ENCODE assay signal across 8 mouse cellular contexts in genomic region chr3:98895071-98895601, GRCm38 (mm10). TPM values are rescaled to one million over a fixed set of nuclear protein-coding genes. Genes with fewer than 3 reads are reported as not detected.
DNase-seq lines count a peak whose midpoint lies in the region; ATAC-seq and TF ChIP-seq lines count a peak whose summit lies in the region.

No protein-coding gene starts in this region.

- H3K27me3 ChIP-seq in heart, embryonic 10.5 days (ENCODE audit: insufficient read depth, poor library complexity, severe bottlenecking), result no peaks in the 10 kb centered on the region
- no peaks in the 10 kb centered on the region for H3K27me3 ChIP-seq in embryonic facial prominence, embryonic 10.5 days (replicated peaks; ENCODE audit: low read depth, poor library complexity, severe bottlenecking)
- no peaks in the 10 kb centered on the region for H3K27me3 ChIP-seq in hindbrain, postnatal 0 days (ENCODE audit: insufficient read depth, low read length)
- no peaks in the 10 kb centered on the region for H3K27me3 ChIP-seq in liver, embryonic 14.5 days (ENCODE audit: control insufficient read depth, insufficient read depth, low read length)

- H3K4me2 ChIP-seq in hindbrain, postnatal 0 days (ENCODE audit: low read depth, low read length), result 0 out of 2 replicates have a peak overlapping the region, but pooled peaks have one; percentile 30
- peak overlapping the region; percentile 28 for H3K4me2 ChIP-seq in liver, embryonic 14.5 days (ENCODE audit: low read depth)

- no peak for TF ChIP-seq EP300 in liver, embryonic 14.5 days (IDR thresholded peaks at IDR 0.05; ENCODE audit: low read depth)

- ATAC-seq in hindbrain, postnatal 0 days, result peak; percentile 66
- no peak for ATAC-seq in liver, embryonic 14.5 days (ENCODE audit: insufficient read depth)
- ATAC-seq in activated CD4-positive, CD25-positive, alpha-beta regulatory T cell, adult 4 months, result no peak

- H3K27ac ChIP-seq in heart, embryonic 10.5 days, result peak overlapping the region; percentile 29; the same call in 1 of the 2 replicates
- H3K27ac ChIP-seq in ES-E14 (ENCODE audit: insufficient read depth, low read depth, low read length, poor library complexity, severe bottlenecking), result no peak overlapping the region
- H3K27ac ChIP-seq in embryonic facial prominence, embryonic 10.5 days (replicated peaks), result no peak overlapping the region
- no peak overlapping the region for H3K27ac ChIP-seq in hindbrain, postnatal 0 days
- H3K27ac ChIP-seq in liver, embryonic 14.5 days, result no peak overlapping the region

- no peak overlapping the region for H3K9ac ChIP-seq in ES-E14 (ENCODE audit: insufficient read depth, low read depth, low read length, poor library complexity, severe bottlenecking)
- no peak overlapping the region for H3K9ac ChIP-seq in hindbrain, postnatal 0 days (replicated peaks; ENCODE audit: low read length)
- no peak overlapping the region for H3K9ac ChIP-seq in liver, embryonic 14.5 days (replicated peaks)

- TF ChIP-seq CTCF in hindbrain, postnatal 0 days (IDR thresholded peaks at IDR 0.05; ENCODE audit: low read depth), result peak; percentile 75
- TF ChIP-seq CTCF in liver, embryonic 14.5 days (IDR thresholded peaks at IDR 0.05; ENCODE audit: low read depth), result peak; percentile 52

- DNase-seq in heart, embryonic 10.5 days (ENCODE audit: low spot score), result peak; percentile 74
- DNase-seq in heart, postnatal 25 days (ENCODE audit: low spot score), result no peak
- peak; percentile 19 for DNase-seq in ES-E14 (ENCODE audit: low read depth, low spot score)
- DNase-seq in embryonic facial prominence, embryonic 10.5 days (ENCODE audit: low spot score), result peak; percentile 21
- peak; percentile 78 for DNase-seq in hindbrain, postnatal 0 days (ENCODE audit: low spot score)
- peak in 1 of 3 experiments; percentile 11 for DNase-seq in liver, embryonic 14.5 days (ENCODE audit: low read depth in 3 of 3, low spot score in 3 of 3)
- no peak for DNase-seq in cerebellum, adult 18-20 months

- in situ Hi-C loops in ES-E14 (cut with MboI; ENCODE audit: low sequenced_read_pairs in 2 of 2, unreplicated experiment in 2 of 2), result no loop called here

- H3K9me3 ChIP-seq in heart, embryonic 10.5 days, result no peaks in the 10 kb centered on the region
- no peaks in the 10 kb centered on the region for H3K9me3 ChIP-seq in ES-E14 (ENCODE audit: control insufficient read depth, insufficient read depth, low read depth, low read length)
- no peaks in the 10 kb centered on the region for H3K9me3 ChIP-seq in embryonic facial prominence, embryonic 10.5 days
- H3K9me3 ChIP-seq in hindbrain, postnatal 0 days (ENCODE audit: low read length), result no peaks in the 10 kb centered on the region
- no peaks in the 10 kb centered on the region for H3K9me3 ChIP-seq in liver, embryonic 14.5 days (ENCODE audit: control insufficient read depth, low read length)

- H3K4me1 ChIP-seq in heart, embryonic 10.5 days, result no peaks in the 10 kb centered on the region
- no peaks in the 10 kb centered on the region for H3K4me1 ChIP-seq in ES-E14 (ENCODE audit: control insufficient read depth in 2 of 2, insufficient read depth in 2 of 2, low read length in 2 of 2, poor library complexity in 1 of 2)
- H3K4me1 ChIP-seq in embryonic facial prominence, embryonic 10.5 days, result no peaks in the 10 kb centered on the region
- no peaks in the 10 kb centered on the region for H3K4me1 ChIP-seq in hindbrain, postnatal 0 days (ENCODE audit: insufficient read depth, low read length)
- no peaks in the 10 kb centered on the region for H3K4me1 ChIP-seq in liver, embryonic 14.5 days (replicated peaks; ENCODE audit: control insufficient read depth in 2 of 2, insufficient read depth in 2 of 2, low read length in 1 of 2)

- 46% methylated on average over 10 of the region's 10 CpGs for WGBS in heart, embryonic 10.5 days
- 43% methylated on average over 10 of the region's 10 CpGs for WGBS in embryonic facial prominence, embryonic 10.5 days
- 47% methylated on average over 10 of the region's 10 CpGs for WGBS in hindbrain, postnatal 0 days
- 31% methylated on average over 10 of the region's 10 CpGs for WGBS in liver, embryonic 14.5 days (ENCODE audit: insufficient replicate concordance)

- intact Hi-C loops in heart, postnatal 25 days (cut with DNase I), result loop anchor here (2.0 kb wide), 1 partner anchor 82 kb away; no protein-coding TSS in a partner anchor

- no peaks in the 10 kb centered on the region for H3K36me3 ChIP-seq in heart, embryonic 10.5 days
- H3K36me3 ChIP-seq in ES-E14 (ENCODE audit: control insufficient read depth, insufficient read depth, low read length, poor library complexity, severe bottlenecking), result no peaks in the 10 kb centered on the region
- H3K36me3 ChIP-seq in embryonic facial prominence, embryonic 10.5 days (replicated peaks), result no peaks in the 10 kb centered on the region
- no peaks in the 10 kb centered on the region for H3K36me3 ChIP-seq in hindbrain, postnatal 0 days (ENCODE audit: insufficient read depth, low read length)
- no peaks in the 10 kb centered on the region for H3K36me3 ChIP-seq in liver, embryonic 14.5 days (replicated peaks; ENCODE audit: control insufficient read depth, insufficient read depth, low read depth)

- H3K4me3 ChIP-seq in heart, embryonic 10.5 days, result peak overlapping the region; percentile 12; the same call in 1 of the 2 replicates
- no peak overlapping the region for H3K4me3 ChIP-seq in ES-E14 (ENCODE audit: insufficient read depth in 1 of 2, low read depth in 1 of 2, low read length in 2 of 2, poor library complexity in 1 of 2, severe bottlenecking in 1 of 2)
- no peak overlapping the region for H3K4me3 ChIP-seq in embryonic facial prominence, embryonic 10.5 days
- no peak overlapping the region for H3K4me3 ChIP-seq in hindbrain, postnatal 0 days (ENCODE audit: low read length)
- H3K4me3 ChIP-seq in liver, embryonic 14.5 days (ENCODE audit: insufficient read depth in 1 of 2, low read depth in 2 of 2, low read length in 2 of 2), result no peak overlapping the region

TF ChIP-seq in ES-E14, 5 proteins besides CTCF, POLR2A, EP300 and RAD21:
- TF ChIP-seq ZC3H11A (IDR thresholded peaks at IDR 0.05; ENCODE audit: borderline replicate concordance, low read depth, low read length) (peak; percentile 27; the same call in 1 of the 2 replicates), CHD2 (IDR thresholded peaks at IDR 0.05; ENCODE audit: low read depth, low read length) (no peak)

RNA-seq across cellular contexts. Expression of gene Hao2, which starts 2.1 kb away (rescaled TPM):
- polyA plus RNA-seq in heart, embryonic 10.5 days (2016; fragmentation: Nextera tagmentation; extraction: Ambion mirVana), result 0.16 TPM in 1 of 2 replicates, not detected in the other
- total RNA-seq in heart, postnatal 25 days (2021), result not detected
- not detected in 2 replicates for total RNA-seq in ES-E14 (2012; rRNA removed)
- not detected in 2 replicates for polyA plus RNA-seq in embryonic facial prominence, embryonic 10.5 days (2016; fragmentation: Nextera tagmentation; extraction: Ambion mirVana)
- total RNA-seq in hindbrain, postnatal 0 days (2014; rRNA removed), result not detected in 2 replicates
- not detected in 2 replicates for polyA plus RNA-seq in hindbrain, postnatal 0 days (2015; fragmentation: Nextera tagmentation; extraction: Ambion mirVana)
- polyA plus RNA-seq in liver, embryonic 14.5 days (2012; rRNA removed), result 1.9 and 2.5 TPM in 2 replicates
- polyA plus RNA-seq in liver, embryonic 14.5 days (2014; fragmentation: Nextera tagmentation; extraction: Ambion mirVana), result 6.1 and 7.2 TPM in 2 replicates
- not detected for polyA plus RNA-seq in activated CD4-positive, CD25-positive, alpha-beta regulatory T cell, adult 4 months (2017; shearing (Covaris generic))

RNA-seq across cellular contexts. Expression of gene Hsd3b1, which starts 35.5 kb away (rescaled TPM):
- polyA plus RNA-seq in heart, embryonic 10.5 days (2016; fragmentation: Nextera tagmentation; extraction: Ambion mirVana), result 0.70 and 2.3 TPM in 2 replicates
- total RNA-seq in heart, postnatal 25 days (2021), result not detected
- total RNA-seq in ES-E14 (2012; rRNA removed), result 0.22 TPM in 1 of 2 replicates, not detected in the other
- 0.22 TPM in 1 of 2 replicates, not detected in the other for polyA plus RNA-seq in embryonic facial prominence, embryonic 10.5 days (2016; fragmentation: Nextera tagmentation; extraction: Ambion mirVana)
- 0.10 TPM in 1 of 2 replicates, not detected in the other for total RNA-seq in hindbrain, postnatal 0 days (2014; rRNA removed)
- not detected in 2 replicates for polyA plus RNA-seq in hindbrain, postnatal 0 days (2015; fragmentation: Nextera tagmentation; extraction: Ambion mirVana)
- 9.7 and 12.9 TPM in 2 replicates for polyA plus RNA-seq in liver, embryonic 14.5 days (2012; rRNA removed)
- 15.8 and 16.8 TPM in 2 replicates for polyA plus RNA-seq in liver, embryonic 14.5 days (2014; fragmentation: Nextera tagmentation; extraction: Ambion mirVana)
- not detected for polyA plus RNA-seq in activated CD4-positive, CD25-positive, alpha-beta regulatory T cell, adult 4 months (2017; shearing (Covaris generic))

Comparison
In these comparisons a context has a peak if more than half of its experiments do, and no peak if none do; other contexts are left out.
1. DNase-seq: peak in heart, embryonic 10.5 days (single experiment), ES-E14 (single experiment), embryonic facial prominence, embryonic 10.5 days (single experiment) and hindbrain, postnatal 0 days (single experiment); none in heart, postnatal 25 days (single experiment) and cerebellum, adult 18-20 months (0 of 2).